Comparison of ENCODE assay signal across 12 mouse cellular contexts in genomic region chr11:107414996-107415747, GRCm38 (mm10). TPM values are rescaled to one million over a fixed set of nuclear protein-coding genes. Genes with fewer than 3 reads are reported as not detected.
A peak's percentile ranks its signal among the peaks of the same experiment; 100 is the strongest.
DNase-seq lines count a peak whose midpoint lies in the region; ATAC-seq and TF ChIP-seq lines count a peak whose summit lies in the region.
"Had no signal": no experiment of that assay in that cellular context is flagged by ENCODE, and none has a peak within 500 bp of the region (broad histone marks: within the 10 kb centered on the region; RNA-seq: fewer than 3 reads in every experiment).

No protein-coding gene starts in this region.

- H3K4me1 ChIP-seq in E14TG2a.4 (replicated peaks; ENCODE audit: low read depth, low read length) = peaks cover 97% of the 10 kb centered on the region
- H3K4me1 ChIP-seq in forebrain, embryonic 14.5 days (ENCODE audit: control insufficient read depth, insufficient read depth, low read length) = peaks cover 51% of the 10 kb centered on the region
- peaks cover 56 to 66% of the 10 kb centered on the region in 2 experiments for H3K4me1 ChIP-seq in liver, embryonic 14.5 days (replicated peaks; ENCODE audit: control insufficient read depth in 2 of 2, insufficient read depth in 2 of 2, low read length in 1 of 2)
- peaks cover 12% of the 10 kb centered on the region; the same call in 1 of the 2 replicates for H3K4me1 ChIP-seq in kidney, embryonic 14.5 days (ENCODE audit: control insufficient read depth, insufficient read depth, low read length)

- H3K4me2 ChIP-seq in forebrain, embryonic 14.5 days (ENCODE audit: low read length) = peak overlapping the region; percentile 2; the same call in 1 of the 2 replicates
- H3K4me2 ChIP-seq in liver, embryonic 14.5 days (ENCODE audit: low read depth) = peak overlapping the region; percentile 1; the same call in 1 of the 2 replicates
- no peak overlapping the region for H3K4me2 ChIP-seq in kidney, embryonic 14.5 days (replicated peaks; ENCODE audit: low read depth, low read length)

- no peak for TF ChIP-seq EP300 in liver, embryonic 14.5 days (IDR thresholded peaks at IDR 0.05; ENCODE audit: low read depth)

- DNase-seq in frontal cortex, postnatal 25 days (ENCODE audit: low spot score in 2 of 2) = no peak
- no peak for DNase-seq in forebrain, embryonic 14.5 days (ENCODE audit: low spot score)
- DNase-seq in liver, embryonic 14.5 days (ENCODE audit: low read depth in 3 of 3, low spot score in 3 of 3) = no peak
- no peak for DNase-seq in spleen, adult 18-20 months
- DNase-seq in adrenal gland, postnatal 4 days (ENCODE audit: low spot score in 2 of 2) = no peak
- DNase-seq: embryo, embryonic 11 days; heart, adult 11 months; retina, postnatal 1 day had no signal

- H3K9me3 ChIP-seq in E14TG2a.4 (ENCODE audit: low read length) = no peaks in the 10 kb centered on the region
- H3K9me3 ChIP-seq in forebrain, embryonic 14.5 days (replicated peaks; ENCODE audit: control insufficient read depth, low read length) = no peaks in the 10 kb centered on the region
- no peaks in the 10 kb centered on the region for H3K9me3 ChIP-seq in liver, embryonic 14.5 days (ENCODE audit: control insufficient read depth, low read length)
- H3K9me3 ChIP-seq in kidney, embryonic 14.5 days (ENCODE audit: control insufficient read depth, low read length) = no peaks in the 10 kb centered on the region

- WGBS in forebrain, embryonic 14.5 days = 33% methylated on average over 11 of the region's 11 CpGs
- 44% methylated on average over 11 of the region's 11 CpGs for WGBS in liver, embryonic 14.5 days (ENCODE audit: insufficient replicate concordance)
- WGBS in kidney, embryonic 14.5 days = 80% methylated on average over 11 of the region's 11 CpGs

- no peaks in the 10 kb centered on the region for H3K36me3 ChIP-seq in E14TG2a.4 (ENCODE audit: insufficient read depth, low read length)
- no peaks in the 10 kb centered on the region for H3K36me3 ChIP-seq in forebrain, embryonic 14.5 days (ENCODE audit: control insufficient read depth, insufficient read depth, low read length)
- no peaks in the 10 kb centered on the region for H3K36me3 ChIP-seq in liver, embryonic 14.5 days (replicated peaks; ENCODE audit: control insufficient read depth, insufficient read depth, low read depth)
- no peaks in the 10 kb centered on the region for H3K36me3 ChIP-seq in kidney, embryonic 14.5 days (ENCODE audit: control insufficient read depth, insufficient read depth, low read length)

- peak overlapping the region; percentile 90 for H3K27ac ChIP-seq in forebrain, embryonic 14.5 days (ENCODE audit: low read depth, low read length)
- H3K27ac ChIP-seq in liver, embryonic 14.5 days = no peak overlapping the region; the same call in 1 of the 2 replicates
- H3K27ac ChIP-seq in kidney, embryonic 14.5 days (ENCODE audit: low read depth, low read length) = no peak overlapping the region

- H3K4me3 ChIP-seq in E14TG2a.4 (replicated peaks; ENCODE audit: low read length) = peak overlapping the region; percentile 37
- H3K4me3 ChIP-seq in forebrain, embryonic 14.5 days (ENCODE audit: low read depth, low read length) = no peak overlapping the region
- no peak overlapping the region for H3K4me3 ChIP-seq in liver, embryonic 14.5 days (ENCODE audit: insufficient read depth in 1 of 2, low read depth in 2 of 2, low read length in 2 of 2)
- H3K4me3 ChIP-seq in kidney, embryonic 14.5 days (ENCODE audit: low read length) = no peak overlapping the region

- TF ChIP-seq CTCF in E14TG2a.4 (conservative IDR thresholded peaks at IDR 0.05; ENCODE audit: low read length) = no peak
- TF ChIP-seq CTCF in liver, embryonic 14.5 days (IDR thresholded peaks at IDR 0.05; ENCODE audit: low read depth) = no peak

- H3K9ac ChIP-seq in forebrain, embryonic 14.5 days (ENCODE audit: low read length) = peak overlapping the region; percentile 10; the same call in 1 of the 2 replicates
- H3K9ac ChIP-seq in liver, embryonic 14.5 days (replicated peaks) = no peak overlapping the region
- no peak overlapping the region for H3K9ac ChIP-seq in kidney, embryonic 14.5 days (ENCODE audit: low read depth, low read length)

- peak; percentile 36; the same call in 1 of the 2 replicates for ATAC-seq in frontal cortex, adult (ENCODE audit: low TSS enrichment)
- no peak for ATAC-seq in forebrain, embryonic 14.5 days
- no peak for ATAC-seq in liver, embryonic 14.5 days (ENCODE audit: insufficient read depth)
- no peak for ATAC-seq in kidney, embryonic 14.5 days (ENCODE audit: low FRiP score, low TSS enrichment)
- ATAC-seq: Patski had no signal

- H3K27me3 ChIP-seq in E14TG2a.4 (ENCODE audit: insufficient read depth, low read length) = no peaks in the 10 kb centered on the region
- H3K27me3 ChIP-seq in forebrain, embryonic 14.5 days (replicated peaks; ENCODE audit: control insufficient read depth, insufficient read depth, low read length) = no peaks in the 10 kb centered on the region
- H3K27me3 ChIP-seq in liver, embryonic 14.5 days (ENCODE audit: control insufficient read depth, insufficient read depth, low read length) = no peaks in the 10 kb centered on the region
- H3K27me3 ChIP-seq in kidney, embryonic 14.5 days (ENCODE audit: control insufficient read depth, insufficient read depth, low read length) = no peaks in the 10 kb centered on the region
- H3K27me3 ChIP-seq: Patski had no signal

RNA-seq across cellular contexts. Expression of gene Pitpnc1, which starts 55.3 kb away (rescaled TPM):
- 31.4 and 38.9 TPM in 2 replicates for polyA plus RNA-seq in forebrain, embryonic 14.5 days (2014; fragmentation: Nextera tagmentation; extraction: Ambion mirVana)
- polyA plus RNA-seq in liver, embryonic 14.5 days (2012; rRNA removed) = 2.7 and 3.0 TPM in 2 replicates
- polyA plus RNA-seq in liver, embryonic 14.5 days (2014; fragmentation: Nextera tagmentation; extraction: Ambion mirVana) = 5.8 and 6.7 TPM in 2 replicates
- total RNA-seq in adrenal gland, postnatal 4 days (2021) = 10 to 100 TPM; 23.2 to 24.7 TPM
- 15.2 and 19.4 TPM in 2 replicates for polyA plus RNA-seq in kidney, embryonic 14.5 days (2014; fragmentation: Nextera tagmentation; extraction: Ambion mirVana)
